Mouse (Mus musculus): ENCODE data around the gene Arpc1a. TPM values are rescaled to one million over a fixed set of nuclear protein-coding genes. Genes with fewer than 3 reads are reported as not detected.
A peak's percentile ranks its signal among the peaks of the same experiment; 100 is the strongest.
"Not testable (repeated sequence)": the region's sequence is repeated elsewhere in the genome, so short reads cannot be mapped to it uniquely, and the experiment has no call there.

The Arpc1a gene
- polyA plus RNA-seq, 1 experiment = 92.3 TPM

- no peak overlapping the region for H3K27ac ChIP-seq (ENCODE audit: insufficient read depth, low read depth, low read length)
- no peak overlapping the region for H3K4me3 ChIP-seq (ENCODE audit: insufficient read depth, low read length)
- no peak for TF ChIP-seq CTCF (IDR thresholded peaks at IDR 0.05; ENCODE audit: low read depth, low read length)
- TF ChIP-seq POLR2A (IDR thresholded peaks at IDR 0.05; ENCODE audit: borderline replicate concordance, low read depth, low read length) = no peak
- H3K4me1 ChIP-seq (ENCODE audit: control insufficient read depth, insufficient read depth, low read length) = 0 out of 2 replicates have a peak, but pooled peaks cover 2% of the 10 kb centered on the region
Measured at GRCm38 (mm10) chr5:145130995-145131394, 47.4 kb downstream of the Arpc1a start.

GRCm38 (mm10) chr5:145133275-145133674 is 49.6 kb downstream of the Arpc1a start:
- not testable (repeated sequence) for H3K4me3 ChIP-seq (ENCODE audit: insufficient read depth, low read length); H3K4me1 ChIP-seq (ENCODE audit: control insufficient read depth, insufficient read depth, low read length); H3K27ac ChIP-seq (ENCODE audit: insufficient read depth, low read depth, low read length)

GRCm38 (mm10) chr5:145138836-145139235 is 55.2 kb downstream of the Arpc1a start:
- Histone ChIP-seq H3K4me1 (ENCODE audit: control insufficient read depth, insufficient read depth, low read length) (peaks cover 13% of the 10 kb centered on the region), H3K4me3 (ENCODE audit: insufficient read depth, low read length) (peak overlapping the region; percentile 96), H3K27ac (ENCODE audit: insufficient read depth, low read depth, low read length) (no peak overlapping the region)
- no peak for TF ChIP-seq CTCF (IDR thresholded peaks at IDR 0.05; ENCODE audit: low read depth, low read length)
- TF ChIP-seq POLR2A (IDR thresholded peaks at IDR 0.05; ENCODE audit: borderline replicate concordance, low read depth, low read length) = no peak

- Histone ChIP-seq H3K4me1 (ENCODE audit: control insufficient read depth, insufficient read depth, low read length) (peaks cover 13% of the 10 kb centered on the region), H3K27ac (ENCODE audit: insufficient read depth, low read depth, low read length) (peak within 1 kb of the TSS; percentile 97), H3K4me3 (ENCODE audit: insufficient read depth, low read length) (peak within 1 kb of the TSS; percentile 96)
- no peak for TF ChIP-seq CTCF (IDR thresholded peaks at IDR 0.05; ENCODE audit: low read depth, low read length)
- no peak for TF ChIP-seq POLR2A (IDR thresholded peaks at IDR 0.05; ENCODE audit: borderline replicate concordance, low read depth, low read length)
Measured at GRCm38 (mm10) chr5:145139571-145140519, 56.2 kb downstream of the Arpc1a start, which contains the start of the genes Pdap1 and Bud31. Pdap1 (minus strand) TSS chr5:145140238. Bud31 (plus strand) TSS chr5:145140362.

- peak overlapping the region; percentile 97 for H3K27ac ChIP-seq (ENCODE audit: insufficient read depth, low read depth, low read length)
- TF ChIP-seq CTCF (IDR thresholded peaks at IDR 0.05; ENCODE audit: low read depth, low read length) (no peak), POLR2A (IDR thresholded peaks at IDR 0.05; ENCODE audit: borderline replicate concordance, low read depth, low read length) (no peak)
- peaks cover 13% of the 10 kb centered on the region for H3K4me1 ChIP-seq (ENCODE audit: control insufficient read depth, insufficient read depth, low read length)
- H3K4me3 ChIP-seq (ENCODE audit: insufficient read depth, low read length) = peak overlapping the region; percentile 96
Measured at GRCm38 (mm10) chr5:145140611-145141010, 57.0 kb downstream of the Arpc1a start.

GRCm38 (mm10) chr5:145147748-145148147 is 64.1 kb downstream of the Arpc1a start:
- H3K27ac ChIP-seq (ENCODE audit: insufficient read depth, low read depth, low read length) = no peak overlapping the region
- TF ChIP-seq CTCF (IDR thresholded peaks at IDR 0.05; ENCODE audit: low read depth, low read length) = no peak
- TF ChIP-seq POLR2A (IDR thresholded peaks at IDR 0.05; ENCODE audit: borderline replicate concordance, low read depth, low read length) = no peak
- no peaks in the 10 kb centered on the region for H3K4me1 ChIP-seq (ENCODE audit: control insufficient read depth, insufficient read depth, low read length)
- no peak overlapping the region for H3K4me3 ChIP-seq (ENCODE audit: insufficient read depth, low read length)

- Histone ChIP-seq H3K4me1 (ENCODE audit: control insufficient read depth, insufficient read depth, low read length) (no peaks in the 10 kb centered on the region), H3K27ac (ENCODE audit: insufficient read depth, low read depth, low read length) (no peak overlapping the region), H3K4me3 (ENCODE audit: insufficient read depth, low read length) (no peak overlapping the region)
- no peak for TF ChIP-seq CTCF (IDR thresholded peaks at IDR 0.05; ENCODE audit: low read depth, low read length)
- TF ChIP-seq POLR2A (IDR thresholded peaks at IDR 0.05; ENCODE audit: borderline replicate concordance, low read depth, low read length) = no peak
Measured at GRCm38 (mm10) chr5:145149294-145149693, 65.7 kb downstream of the Arpc1a start.

- Histone ChIP-seq H3K27ac (ENCODE audit: insufficient read depth, low read depth, low read length) (no peak overlapping the region), H3K4me3 (ENCODE audit: insufficient read depth, low read length) (no peak overlapping the region), H3K4me1 (ENCODE audit: control insufficient read depth, insufficient read depth, low read length) (no peaks in the 10 kb centered on the region)
- TF ChIP-seq CTCF (IDR thresholded peaks at IDR 0.05; ENCODE audit: low read depth, low read length) (no peak), POLR2A (IDR thresholded peaks at IDR 0.05; ENCODE audit: borderline replicate concordance, low read depth, low read length) (no peak)
Measured at GRCm38 (mm10) chr5:145152690-145153089, 69.1 kb downstream of the Arpc1a start.

Other genes starting within 250 kb of the Arpc1a start
- gene Smurf1, start 118.0 kb upstream of the Arpc1a start, polyA plus RNA-seq (2012; ENCODE audit: insufficient read depth, insufficient read length, missing spikeins) = 9.4 and 11.5 TPM in 2 replicates
- not detected in 2 replicates for gene Gm4871, start 51.1 kb upstream of the Arpc1a start, polyA plus RNA-seq (2012; ENCODE audit: insufficient read depth, insufficient read length, missing spikeins)
- gene 1700018F24Rik, start 40.8 kb upstream of the Arpc1a start, polyA plus RNA-seq (2012; ENCODE audit: insufficient read depth, insufficient read length, missing spikeins) = not detected in 2 replicates
- gene Kpna7, start 200 bp downstream of the Arpc1a start, polyA plus RNA-seq (2012; ENCODE audit: insufficient read depth, insufficient read length, missing spikeins) = not detected in 2 replicates
- gene Arpc1b, start 30.4 kb downstream of the Arpc1a start, polyA plus RNA-seq (2012; ENCODE audit: insufficient read depth, insufficient read length, missing spikeins) = 829 and 891 TPM in 2 replicates
- gene Pdap1, start 56.4 kb downstream of the Arpc1a start, polyA plus RNA-seq (2012; ENCODE audit: insufficient read depth, insufficient read length, missing spikeins) = 72.8 and 76.5 TPM in 2 replicates
- gene Bud31, start 56.5 kb downstream of the Arpc1a start, polyA plus RNA-seq (2012; ENCODE audit: insufficient read depth, insufficient read length, missing spikeins) = 128 and 135 TPM in 2 replicates
- 10.0 and 11.4 TPM in 2 replicates for gene Ptcd1, start 83.3 kb downstream of the Arpc1a start, polyA plus RNA-seq (2012; ENCODE audit: insufficient read depth, insufficient read length, missing spikeins)
- 24.9 and 25.7 TPM in 2 replicates for gene Cpsf4, start 83.4 kb downstream of the Arpc1a start, polyA plus RNA-seq (2012; ENCODE audit: insufficient read depth, insufficient read length, missing spikeins)
- gene Atp5j2, start 108.2 kb downstream of the Arpc1a start, polyA plus RNA-seq (2012; ENCODE audit: insufficient read depth, insufficient read length, missing spikeins) = 271 and 314 TPM in 2 replicates
- gene Zkscan14, start 118.0 kb downstream of the Arpc1a start, polyA plus RNA-seq (2012; ENCODE audit: insufficient read depth, insufficient read length, missing spikeins) = 8.0 and 8.4 TPM in 2 replicates
- gene Zkscan5, start 120.7 kb downstream of the Arpc1a start, polyA plus RNA-seq (2012; ENCODE audit: insufficient read depth, insufficient read length, missing spikeins) = 7.8 and 9.5 TPM in 2 replicates
- gene Zfp655, start 147.9 kb downstream of the Arpc1a start, polyA plus RNA-seq (2012; ENCODE audit: insufficient read depth, insufficient read length, missing spikeins) = 26.7 and 27.5 TPM in 2 replicates
- 6.9 and 7.7 TPM in 2 replicates for gene Zscan25, start 196.7 kb downstream of the Arpc1a start, polyA plus RNA-seq (2012; ENCODE audit: insufficient read depth, insufficient read length, missing spikeins)

Data from bone marrow macrophage, adult 2 months (primary cell).